16 mouse cellular contexts compared by ENCODE assay signal in genomic region chr17:35187345-35187744, GRCm38 (mm10). TPM values are rescaled to one million over a fixed set of nuclear protein-coding genes. Genes with fewer than 3 reads are reported as not detected.
A peak's percentile ranks its signal among the peaks of the same experiment; 100 is the strongest.
DNase-seq lines count a peak whose midpoint lies in the region; ATAC-seq and TF ChIP-seq lines count a peak whose summit lies in the region.
"Had no signal": no experiment of that assay in that cellular context is flagged by ENCODE, and none has a peak within 500 bp of the region (broad histone marks: within the 10 kb centered on the region; RNA-seq: fewer than 3 reads in every experiment).

No protein-coding gene starts in this region.

- no peak for DNase-seq in heart, adult 18-20 months
- no peak for DNase-seq in CH12.LX (ENCODE audit: extremely low read depth)
- no peak for DNase-seq in layer of hippocampus, postnatal 36 days
- DNase-seq in hindbrain, embryonic 11.5 days (ENCODE audit: low spot score): no peak
- no peak for DNase-seq in adrenal gland, adult 2 months
- DNase-seq: cerebellum, adult 11-12 months; heart, postnatal 14 days had no signal

- dilution Hi-C loops in CH12.LX (cut with MboI; ENCODE audit: extremely low pct_ligation_motif_present, extremely low pct_unique_long_range_greater_than_20kb, low sequenced_read_pairs): no loop called here

- no peaks in the 10 kb centered on the region for H3K4me1 ChIP-seq in heart, embryonic 16.5 days (ENCODE audit: control insufficient read depth, insufficient read depth, low read length)
- H3K4me1 ChIP-seq in CH12.LX (ENCODE audit: control insufficient read depth in 1 of 2, insufficient read depth in 2 of 2): peaks cover 27 to 71% of the 10 kb centered on the region in 2 experiments
- H3K4me1 ChIP-seq in bone marrow, adult 2 months (ENCODE audit: control insufficient read depth, insufficient read depth, low read length): peaks cover 9% of the 10 kb centered on the region
- H3K4me1 ChIP-seq in liver, embryonic 15.5 days (replicated peaks): peaks cover 29% of the 10 kb centered on the region
- no peaks in the 10 kb centered on the region for H3K4me1 ChIP-seq in hindbrain, embryonic 11.5 days (replicated peaks; ENCODE audit: control insufficient read depth, insufficient read depth, low read length)

- no peaks in the 10 kb centered on the region for H3K36me3 ChIP-seq in heart, embryonic 16.5 days (ENCODE audit: control insufficient read depth, insufficient read depth)
- peaks cover 0 to 11% of the 10 kb centered on the region in 2 experiments for H3K36me3 ChIP-seq in CH12.LX (replicated peaks in 1 of 2; ENCODE audit: control insufficient read depth in 1 of 2, insufficient read depth in 1 of 2, low read length in 1 of 2)
- H3K36me3 ChIP-seq in liver, embryonic 15.5 days (replicated peaks): no peaks in the 10 kb centered on the region
- no peaks in the 10 kb centered on the region for H3K36me3 ChIP-seq in hindbrain, embryonic 11.5 days (ENCODE audit: control insufficient read depth, insufficient read depth, low read length)
- H3K36me3 ChIP-seq: embryonic facial prominence, embryonic 12.5 days; kidney, embryonic 15.5 days; midbrain, embryonic 15.5 days had no signal

- H3K27ac ChIP-seq in heart, embryonic 16.5 days (ENCODE audit: low read length): 0 out of 2 replicates have a peak overlapping the region, but pooled peaks have one; percentile 24
- peak overlapping the region; percentile 67; the same call in 1 of the 2 replicates for H3K27ac ChIP-seq in CH12.LX (ENCODE audit: insufficient read depth, low read depth)
- H3K27ac ChIP-seq in bone marrow, adult 2 months (ENCODE audit: control insufficient read depth, insufficient read depth, low read depth, low read length, poor library complexity): peak overlapping the region; percentile 95; the same call in 1 of the 2 replicates
- H3K27ac ChIP-seq in liver, embryonic 15.5 days (replicated peaks): peak overlapping the region; percentile 74
- no peak overlapping the region for H3K27ac ChIP-seq in hindbrain, embryonic 11.5 days (ENCODE audit: low read depth, low read length)

- TF ChIP-seq EP300 in CH12.LX (IDR thresholded peaks at IDR 0.05; ENCODE audit: low read length): no peak

- TF ChIP-seq RAD21 in CH12.LX (IDR thresholded peaks at IDR 0.05; ENCODE audit: low read depth, low read length): no peak

- TF ChIP-seq POLR2A in CH12.LX (IDR thresholded peaks at IDR 0.05; ENCODE audit: low read depth, low read length): no peak
- no peak for TF ChIP-seq POLR2A in bone marrow, adult 2 months (IDR thresholded peaks at IDR 0.05; ENCODE audit: borderline replicate concordance, control insufficient read depth, low read depth, low read length)

- in situ Hi-C loops in CH12.LX (cut with MboI; ENCODE audit: low pct_ligation_motif_present, low pct_unique_long_range_greater_than_20kb, low sequenced_read_pairs): no loop called here

- H3K79me2 ChIP-seq in CH12.LX (replicated peaks; ENCODE audit: control insufficient read depth, extremely low read depth, insufficient read depth, poor library complexity, severe bottlenecking): no peaks in the 10 kb centered on the region

- no peaks in the 10 kb centered on the region for H3K9me3 ChIP-seq in heart, embryonic 16.5 days (replicated peaks; ENCODE audit: control insufficient read depth, low read length)
- H3K9me3 ChIP-seq in CH12.LX (replicated peaks; ENCODE audit: low read length): no peaks in the 10 kb centered on the region
- no peaks in the 10 kb centered on the region for H3K9me3 ChIP-seq in liver, embryonic 15.5 days (replicated peaks)
- no peaks in the 10 kb centered on the region for H3K9me3 ChIP-seq in hindbrain, embryonic 11.5 days (ENCODE audit: control insufficient read depth, low read length)
- H3K9me3 ChIP-seq: embryonic facial prominence, embryonic 12.5 days; kidney, embryonic 15.5 days; midbrain, embryonic 15.5 days had no signal

- 74% methylated on average over 4 of the region's 4 CpGs for WGBS in heart, embryonic 16.5 days
- WGBS in bone marrow, adult 2 months: 44% methylated on average over 4 of the region's 4 CpGs
- WGBS in liver, embryonic 15.5 days (ENCODE audit: insufficient replicate concordance): 52% methylated on average over 4 of the region's 4 CpGs
- WGBS in hindbrain, embryonic 11.5 days: 81% methylated on average over 4 of the region's 4 CpGs

- no peaks in the 10 kb centered on the region for H3K27me3 ChIP-seq in heart, embryonic 16.5 days (ENCODE audit: control insufficient read depth, insufficient read depth, low read length)
- H3K27me3 ChIP-seq in CH12.LX (replicated peaks): no peaks in the 10 kb centered on the region
- no peaks in the 10 kb centered on the region for H3K27me3 ChIP-seq in liver, embryonic 15.5 days
- no peaks in the 10 kb centered on the region for H3K27me3 ChIP-seq in hindbrain, embryonic 11.5 days (ENCODE audit: control insufficient read depth, insufficient read depth, low read length)
- H3K27me3 ChIP-seq: embryonic facial prominence, embryonic 12.5 days; kidney, embryonic 15.5 days; midbrain, embryonic 15.5 days had no signal

- no peak overlapping the region for H3K4me3 ChIP-seq in heart, embryonic 16.5 days (ENCODE audit: low read length)
- no peak overlapping the region for H3K4me3 ChIP-seq in CH12.LX (replicated peaks in 1 of 3; ENCODE audit: low read depth in 2 of 3, low read length in 2 of 3, poor library complexity in 1 of 3)
- peak overlapping the region; percentile 54 for H3K4me3 ChIP-seq in bone marrow, adult 2 months (replicated peaks; ENCODE audit: control insufficient read depth, low read depth, low read length)
- peak overlapping the region; percentile 54 for H3K4me3 ChIP-seq in liver, embryonic 15.5 days (replicated peaks)
- H3K4me3 ChIP-seq in hindbrain, embryonic 11.5 days (ENCODE audit: low read depth, low read length): no peak overlapping the region

- TF ChIP-seq CTCF in CH12.LX (conservative IDR thresholded peaks at IDR 0.05 in 1 of 2, IDR thresholded peaks at IDR 0.05 in 1 of 2; ENCODE audit: low read depth in 2 of 2, low read length in 2 of 2): no peak
- TF ChIP-seq CTCF in bone marrow, adult 2 months (IDR thresholded peaks at IDR 0.05; ENCODE audit: control insufficient read depth, insufficient read depth, low read length): no peak

- ATAC-seq in heart, embryonic 16.5 days (replicated peaks; ENCODE audit: extremely low read depth, insufficient read depth, low FRiP score): no peak
- ATAC-seq in liver, embryonic 15.5 days (ENCODE audit: insufficient read depth): no peak
- no peak for ATAC-seq in hindbrain, embryonic 11.5 days (ENCODE audit: low FRiP score)

- H3K4me2 ChIP-seq in heart, embryonic 16.5 days (ENCODE audit: low read depth, low read length): no peak overlapping the region
- no peak overlapping the region for H3K4me2 ChIP-seq in CH12.LX (ENCODE audit: insufficient read depth, low read depth, poor library complexity, severe bottlenecking)
- peak overlapping the region; percentile 21 for H3K4me2 ChIP-seq in liver, embryonic 15.5 days
- H3K4me2 ChIP-seq in hindbrain, embryonic 11.5 days (replicated peaks; ENCODE audit: low read depth, low read length): no peak overlapping the region

- no peak overlapping the region for H3K9ac ChIP-seq in heart, embryonic 16.5 days (ENCODE audit: low read length)
- no peak overlapping the region for H3K9ac ChIP-seq in CH12.LX (ENCODE audit: insufficient read depth, low read depth)
- H3K9ac ChIP-seq in liver, embryonic 15.5 days: no peak overlapping the region
- no peak overlapping the region for H3K9ac ChIP-seq in hindbrain, embryonic 11.5 days (ENCODE audit: low read depth, low read length)
- H3K9ac ChIP-seq: embryonic facial prominence, embryonic 12.5 days; kidney, embryonic 15.5 days; midbrain, embryonic 15.5 days had no signal

RNA-seq across cellular contexts. Expression of gene Lst1, which starts 0.9 kb away (rescaled TPM):
- 7.9 and 8.2 TPM in 2 replicates for polyA plus RNA-seq in heart, embryonic 16.5 days (2015; fragmentation: Nextera tagmentation; extraction: Ambion mirVana)
- total RNA-seq in heart, adult 18-20 months (2021): 1 to 10 TPM; 2.0 to 3.3 TPM
- 6.0 and 8.4 TPM in 2 replicates for total RNA-seq in CH12.LX (2012; rRNA removed)
- total RNA-seq in CH12.LX (2014; rRNA removed): 2.9 and 4.4 TPM in 2 replicates
- polyA plus RNA-seq in CH12.LX (2012; ENCODE audit: insufficient read length, low read depth): 8.5 and 9.0 TPM in 2 replicates
- polyA plus RNA-seq in bone marrow, adult 2 months (2011; ENCODE audit: insufficient read depth, insufficient read length, low replicate concordance, missing spikeins): 50.4 and 139 TPM in 2 replicates
- polyA plus RNA-seq in liver, embryonic 15.5 days (2015; fragmentation: Nextera tagmentation; extraction: Ambion mirVana): 40.1 and 40.2 TPM in 2 replicates
- total RNA-seq in layer of hippocampus, postnatal 36 days (2021): 1 to 10 TPM; 7.1 to 7.7 TPM
- polyA plus RNA-seq in hindbrain, embryonic 11.5 days (2014; fragmentation: Nextera tagmentation; extraction: Ambion mirVana): 5.6 and 9.8 TPM in 2 replicates
- total RNA-seq in adrenal gland, adult 2 months (2021): 1 to 10 TPM; 5.0 to 7.6 TPM
- 3.6 and 4.6 TPM in 2 replicates for polyA plus RNA-seq in adrenal gland, adult 2 months (2012; rRNA removed)

RNA-seq across cellular contexts. Expression of gene Ltb, which starts 6.9 kb away (rescaled TPM):
- 3.5 and 6.4 TPM in 2 replicates for polyA plus RNA-seq in heart, embryonic 16.5 days (2015; fragmentation: Nextera tagmentation; extraction: Ambion mirVana)
- 10 to 100 TPM in 1 of 2 experiments, 1 to 10 TPM in 1; 1.5 to 12.1 TPM for total RNA-seq in heart, adult 18-20 months (2021)
- total RNA-seq in CH12.LX (2012; rRNA removed): 120 and 150 TPM in 2 replicates
- 228 and 234 TPM in 2 replicates for total RNA-seq in CH12.LX (2014; rRNA removed)
- polyA plus RNA-seq in CH12.LX (2012; ENCODE audit: insufficient read length, low read depth): 263 and 267 TPM in 2 replicates
- polyA plus RNA-seq in bone marrow, adult 2 months (2011; ENCODE audit: insufficient read depth, insufficient read length, low replicate concordance, missing spikeins): 38.6 and 66.2 TPM in 2 replicates
- polyA plus RNA-seq in liver, embryonic 15.5 days (2015; fragmentation: Nextera tagmentation; extraction: Ambion mirVana): 1.2 and 2.0 TPM in 2 replicates
- total RNA-seq in layer of hippocampus, postnatal 36 days (2021): under 1 TPM in 1 of 2 experiments, not detected in 1; 0.30 TPM
- polyA plus RNA-seq in hindbrain, embryonic 11.5 days (2014; fragmentation: Nextera tagmentation; extraction: Ambion mirVana): 0.22 and 0.32 TPM in 2 replicates
- 1 to 10 TPM; 1.8 to 7.7 TPM for total RNA-seq in adrenal gland, adult 2 months (2021)
- polyA plus RNA-seq in adrenal gland, adult 2 months (2012; rRNA removed): 5.8 and 8.5 TPM in 2 replicates

RNA-seq across cellular contexts. Expression of gene Aif1, which starts 11.5 kb away (rescaled TPM):
- 6.0 and 10.9 TPM in 2 replicates for polyA plus RNA-seq in heart, embryonic 16.5 days (2015; fragmentation: Nextera tagmentation; extraction: Ambion mirVana)
- total RNA-seq in heart, adult 18-20 months (2021): 1 to 10 TPM; 3.7 to 4.8 TPM
- 7.0 and 14.7 TPM in 2 replicates for total RNA-seq in CH12.LX (2012; rRNA removed)
- total RNA-seq in CH12.LX (2014; rRNA removed): 14.1 and 15.5 TPM in 2 replicates
- polyA plus RNA-seq in CH12.LX (2012; ENCODE audit: insufficient read length, low read depth): 14.7 and 19.7 TPM in 2 replicates
- 48.9 and 51.7 TPM in 2 replicates for polyA plus RNA-seq in bone marrow, adult 2 months (2011; ENCODE audit: insufficient read depth, insufficient read length, low replicate concordance, missing spikeins)
- 20.5 and 22.2 TPM in 2 replicates for polyA plus RNA-seq in liver, embryonic 15.5 days (2015; fragmentation: Nextera tagmentation; extraction: Ambion mirVana)
- 10 to 100 TPM; 10.1 to 10.9 TPM for total RNA-seq in layer of hippocampus, postnatal 36 days (2021)
- 6.1 and 8.4 TPM in 2 replicates for polyA plus RNA-seq in hindbrain, embryonic 11.5 days (2014; fragmentation: Nextera tagmentation; extraction: Ambion mirVana)
- total RNA-seq in adrenal gland, adult 2 months (2021): 1 to 10 TPM; 3.4 to 6.4 TPM
- 0.30 and 0.46 TPM in 2 replicates for polyA plus RNA-seq in adrenal gland, adult 2 months (2012; rRNA removed)

RNA-seq across cellular contexts. Expression of gene Tnf, which starts 14.5 kb away (rescaled TPM):
- 0.20 and 0.33 TPM in 2 replicates for polyA plus RNA-seq in heart, embryonic 16.5 days (2015; fragmentation: Nextera tagmentation; extraction: Ambion mirVana)
- under 1 TPM; 0.25 to 0.28 TPM for total RNA-seq in heart, adult 18-20 months (2021)
- total RNA-seq in CH12.LX (2012; rRNA removed) (18.8 and 28.0 TPM in 2 replicates), CH12.LX (2014; rRNA removed) (19.0 and 20.8 TPM in 2 replicates)
- polyA plus RNA-seq in CH12.LX (2012; ENCODE audit: insufficient read length, low read depth): 25.2 and 28.3 TPM in 2 replicates
- 3.2 and 7.4 TPM in 2 replicates for polyA plus RNA-seq in bone marrow, adult 2 months (2011; ENCODE audit: insufficient read depth, insufficient read length, low replicate concordance, missing spikeins)
- polyA plus RNA-seq in liver, embryonic 15.5 days (2015; fragmentation: Nextera tagmentation; extraction: Ambion mirVana): 0.31 and 0.36 TPM in 2 replicates
- total RNA-seq in layer of hippocampus, postnatal 36 days (2021): not detected
- not detected in 2 replicates for polyA plus RNA-seq in hindbrain, embryonic 11.5 days (2014; fragmentation: Nextera tagmentation; extraction: Ambion mirVana)
- total RNA-seq in adrenal gland, adult 2 months (2021): under 1 TPM; 0.35 to 0.52 TPM
- polyA plus RNA-seq in adrenal gland, adult 2 months (2012; rRNA removed): 0.62 and 1.0 TPM in 2 replicates
- total RNA-seq: layer of hippocampus, adult 18-20 months; left cerebral cortex, adult 18-20 months had no signal
- polyA plus RNA-seq: forebrain, embryonic 11.5 days; midbrain, embryonic 15.5 days had no signal

RNA-seq across cellular contexts. Expression of gene Lta, which starts 17.8 kb away (rescaled TPM):
- 0.27 and 0.79 TPM in 2 replicates for polyA plus RNA-seq in heart, embryonic 16.5 days (2015; fragmentation: Nextera tagmentation; extraction: Ambion mirVana)
- total RNA-seq in heart, adult 18-20 months (2021): 1 to 10 TPM in 1 of 2 experiments, not detected in 1; 1.0 TPM
- total RNA-seq in CH12.LX (2012; rRNA removed) (8.9 and 13.4 TPM in 2 replicates), CH12.LX (2014; rRNA removed) (18.9 and 19.6 TPM in 2 replicates)
- polyA plus RNA-seq in CH12.LX (2012; ENCODE audit: insufficient read length, low read depth): 50.4 and 53.0 TPM in 2 replicates
- 3.5 and 4.4 TPM in 2 replicates for polyA plus RNA-seq in bone marrow, adult 2 months (2011; ENCODE audit: insufficient read depth, insufficient read length, low replicate concordance, missing spikeins)
- 0.06 TPM in 1 of 2 replicates, not detected in the other for polyA plus RNA-seq in liver, embryonic 15.5 days (2015; fragmentation: Nextera tagmentation; extraction: Ambion mirVana)
- total RNA-seq in layer of hippocampus, postnatal 36 days (2021): under 1 TPM; 0.28 to 0.42 TPM
- polyA plus RNA-seq in hindbrain, embryonic 11.5 days (2014; fragmentation: Nextera tagmentation; extraction: Ambion mirVana): not detected in 2 replicates
- under 1 TPM; 0.26 to 0.35 TPM for total RNA-seq in adrenal gland, adult 2 months (2021)
- 0.18 and 0.33 TPM in 2 replicates for polyA plus RNA-seq in adrenal gland, adult 2 months (2012; rRNA removed)
- polyA plus RNA-seq: forebrain, embryonic 11.5 days had no signal

Comparison
In these comparisons a context has a peak if more than half of its experiments do, and no peak if none do; other contexts are left out.
1. H3K4me3 ChIP-seq: peak in bone marrow, adult 2 months (single experiment) and liver, embryonic 15.5 days (single experiment); none in heart, embryonic 16.5 days (single experiment), CH12.LX (0 of 3) and hindbrain, embryonic 11.5 days (single experiment).